Mouse (Mus musculus) urinary bladder, postnatal 14 days (tissue): ENCODE results near the gene Trnau1ap.
"Not testable (repeated sequence)": the region's sequence is repeated elsewhere in the genome, so short reads cannot be mapped to it uniquely, and the experiment has no call there.

Source experiments
- DNase-seq: peaks from one replicate; pipeline ENCODE4 v3.0.0; 2021; ENCODE audit warnings: low spot score

The Trnau1ap gene

DNA sequence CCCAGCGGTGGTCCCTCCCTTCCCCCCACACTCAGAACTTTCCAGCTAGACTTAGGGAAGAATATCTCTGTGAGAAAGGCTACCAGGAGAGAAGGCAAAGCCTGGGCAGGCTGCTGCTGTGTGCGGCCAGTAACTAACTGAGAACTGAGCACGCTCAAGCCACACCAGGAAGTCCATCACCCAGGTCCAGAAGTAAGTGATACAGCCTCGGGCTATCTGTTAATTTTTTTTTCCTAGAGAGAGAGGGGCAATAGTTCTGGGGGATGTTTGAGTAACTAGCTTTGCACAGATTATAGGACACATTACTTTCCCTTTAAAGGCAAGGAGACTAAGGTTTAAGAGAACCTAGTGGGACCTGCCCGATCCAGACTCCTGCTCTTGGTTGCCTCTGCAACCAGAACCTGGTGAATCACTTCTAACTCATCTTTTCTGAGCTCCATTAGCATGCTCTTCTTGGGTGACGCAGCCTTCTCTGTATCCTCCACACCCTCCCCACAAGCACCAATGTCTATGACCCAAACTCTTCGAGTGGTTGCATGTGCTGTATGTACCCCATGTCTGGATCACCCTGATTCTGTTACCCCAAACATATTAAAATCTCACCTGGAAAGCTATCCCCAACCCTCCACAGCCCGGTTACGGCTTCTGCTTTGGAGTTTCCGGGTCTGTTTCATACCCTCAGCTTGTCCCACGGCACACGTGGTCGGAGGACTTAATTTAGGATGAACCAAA, 15.2 kb upstream of the Trnau1ap start:
- no peak for DNase-seq

GRCm38 (mm10) chr4:132341451-132341850, 12.1 kb upstream of the Trnau1ap start:
- DNase-seq = no peak

GRCm38 (mm10) chr4:132338943-132339342, 9.6 kb upstream of the Trnau1ap start:
- no peak for DNase-seq

- no peak for DNase-seq
These were observed 3.5 kb upstream of the Trnau1ap start for GRCm38 (mm10) chr4:132332880-132333279.

DNA sequence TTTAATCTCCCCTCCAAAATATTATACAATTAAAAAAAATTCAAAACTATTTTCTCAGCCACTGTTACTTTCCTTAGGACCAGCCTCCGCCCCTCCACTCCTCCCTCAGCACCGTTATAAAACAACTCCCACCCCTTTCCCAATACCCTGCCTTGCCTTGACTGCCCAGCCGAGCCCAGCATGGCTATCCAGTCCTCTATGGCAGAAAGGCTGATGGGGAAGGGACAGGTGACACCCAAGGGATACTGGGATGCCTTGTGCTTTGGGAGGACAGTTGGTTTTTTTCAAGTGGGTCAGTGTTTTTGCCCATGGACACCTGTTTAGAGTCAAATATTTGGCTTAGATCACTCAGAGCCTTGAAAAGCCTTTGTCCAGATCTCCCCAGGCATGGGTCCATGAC, 2.6 kb upstream of the Trnau1ap start:
- no peak for DNase-seq

DNA sequence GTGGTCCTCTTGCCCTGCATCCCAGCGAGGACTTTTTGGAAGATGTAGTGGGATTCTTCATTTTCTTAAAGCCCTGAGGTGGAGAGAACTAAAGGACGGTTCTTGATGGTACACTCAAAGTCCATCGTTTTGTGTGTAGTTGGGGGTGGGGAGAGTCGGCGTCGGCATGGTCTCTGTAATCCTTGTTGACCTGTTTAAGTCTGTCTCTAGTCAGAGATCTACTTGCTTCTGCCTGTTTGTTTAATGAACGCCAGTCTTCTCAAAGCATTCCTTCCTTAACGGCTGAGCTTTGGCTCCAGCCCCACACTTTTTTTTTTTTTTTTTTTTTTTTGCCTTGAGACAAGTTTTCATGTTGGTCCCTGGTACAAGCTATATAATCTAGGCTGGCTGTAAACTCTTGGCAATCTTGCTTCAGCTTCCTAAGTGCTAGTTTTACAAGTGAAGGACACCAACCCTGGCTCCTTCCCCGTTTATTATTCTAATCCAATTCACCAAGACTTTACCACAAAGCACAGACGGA, 557 bp upstream of the Trnau1ap start:
- DNase-seq = no peak

GRCm38 (mm10) chr4:132328391-132328982, 851 bp downstream of the Trnau1ap start:
- no peak for DNase-seq

DNA sequence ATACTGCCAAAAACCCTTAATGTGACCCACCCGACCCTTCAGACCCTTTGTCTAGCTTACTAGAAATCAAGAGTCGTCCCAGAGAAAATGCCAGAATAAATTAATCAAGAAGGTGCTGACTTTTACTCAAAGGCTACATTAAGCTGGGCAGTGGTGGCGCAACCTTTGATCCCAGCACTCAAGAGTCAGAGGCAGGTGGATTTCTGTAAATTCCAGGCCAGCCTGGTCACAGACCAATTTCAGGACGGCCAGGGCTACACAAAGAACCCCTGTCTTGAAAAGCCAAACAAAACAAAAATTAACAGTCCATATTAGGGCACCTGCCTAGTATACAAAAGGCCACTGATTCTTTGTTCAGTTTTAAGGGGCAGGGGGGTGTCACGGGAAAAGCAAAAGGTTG, 2.9 kb downstream of the Trnau1ap start:
- DNase-seq = no peak

DNA sequence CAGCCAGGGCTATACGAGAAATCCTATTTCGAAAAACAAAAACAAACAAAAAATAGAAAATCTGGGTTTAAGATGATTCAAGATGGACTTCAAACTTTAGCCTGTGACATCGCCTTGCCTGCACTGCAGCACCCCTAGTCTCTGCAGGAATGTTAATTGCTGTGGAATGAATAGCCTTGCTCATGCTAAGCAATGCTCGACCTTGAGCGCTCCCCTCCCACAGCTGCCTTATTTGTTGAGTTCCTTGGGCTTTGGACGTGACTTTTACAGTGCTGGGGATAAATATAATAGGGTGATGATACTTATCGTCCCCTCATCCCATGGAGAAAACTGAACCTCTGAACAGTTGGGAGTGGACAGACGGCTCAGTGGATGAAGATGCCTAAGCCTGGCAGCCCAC, 13.6 kb downstream of the Trnau1ap start:
- no peak for DNase-seq

DNA sequence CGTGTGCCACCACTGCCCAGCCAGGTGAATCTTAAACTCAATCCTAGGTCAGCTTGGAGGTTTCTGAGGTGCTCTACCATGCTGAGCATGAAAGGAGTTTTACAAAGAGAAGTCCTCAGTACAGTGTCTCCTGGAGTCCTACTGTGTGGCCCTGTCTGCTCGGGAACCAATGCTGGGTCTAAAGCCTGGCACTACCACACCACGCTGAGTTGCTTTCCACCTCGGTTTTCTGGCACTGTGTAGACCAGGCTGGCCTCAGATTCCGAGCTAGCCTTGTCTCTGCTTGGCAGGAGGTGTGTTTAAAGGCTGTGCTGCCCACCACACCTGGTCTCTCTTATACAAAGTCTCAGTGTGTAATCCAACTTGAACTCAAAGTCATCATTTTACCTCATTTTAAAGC, 16.7 kb downstream of the Trnau1ap start:
- DNase-seq = no peak

DNA sequence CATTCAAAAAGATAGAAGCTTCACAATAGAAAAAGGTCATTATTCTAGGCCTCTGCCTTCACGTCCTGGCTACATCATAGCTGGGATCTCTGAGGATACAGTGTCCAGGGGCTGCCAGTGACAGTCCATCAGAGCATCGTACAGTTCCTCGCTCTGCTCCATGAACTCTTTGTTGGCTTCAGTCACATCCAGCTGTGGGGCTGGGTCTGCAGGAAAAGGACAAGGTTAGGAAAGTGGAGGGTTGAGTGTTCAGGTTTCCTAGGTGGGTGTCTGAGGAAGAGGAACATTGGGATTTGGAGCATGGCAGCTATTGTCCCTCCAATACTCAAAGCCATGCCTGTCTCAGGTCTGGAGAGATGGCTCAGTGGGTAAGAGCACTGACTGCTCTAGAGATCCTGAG, 17.5 kb downstream of the Trnau1ap start:
- DNase-seq = no peak

DNA sequence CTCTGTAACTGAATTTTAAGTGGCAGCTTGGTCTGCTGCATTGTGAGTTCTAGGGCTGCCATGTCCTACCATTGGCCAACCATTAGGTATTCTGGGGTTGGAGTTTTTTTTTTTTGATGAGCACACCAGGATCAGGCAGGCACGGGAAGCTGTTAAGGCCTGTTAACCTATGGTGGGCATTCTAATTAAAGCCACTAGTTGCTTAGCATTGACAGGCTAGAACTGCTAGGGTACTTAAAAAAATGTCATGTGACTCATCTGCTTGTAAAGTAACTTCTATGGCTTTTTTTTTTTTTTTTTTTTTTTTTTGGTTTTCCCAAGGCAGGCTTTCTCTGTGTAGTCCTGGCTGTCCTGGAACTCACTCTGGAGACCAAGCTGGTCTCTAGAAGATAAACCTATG, 18.1 kb downstream of the Trnau1ap start:
- no peak for DNase-seq

DNA sequence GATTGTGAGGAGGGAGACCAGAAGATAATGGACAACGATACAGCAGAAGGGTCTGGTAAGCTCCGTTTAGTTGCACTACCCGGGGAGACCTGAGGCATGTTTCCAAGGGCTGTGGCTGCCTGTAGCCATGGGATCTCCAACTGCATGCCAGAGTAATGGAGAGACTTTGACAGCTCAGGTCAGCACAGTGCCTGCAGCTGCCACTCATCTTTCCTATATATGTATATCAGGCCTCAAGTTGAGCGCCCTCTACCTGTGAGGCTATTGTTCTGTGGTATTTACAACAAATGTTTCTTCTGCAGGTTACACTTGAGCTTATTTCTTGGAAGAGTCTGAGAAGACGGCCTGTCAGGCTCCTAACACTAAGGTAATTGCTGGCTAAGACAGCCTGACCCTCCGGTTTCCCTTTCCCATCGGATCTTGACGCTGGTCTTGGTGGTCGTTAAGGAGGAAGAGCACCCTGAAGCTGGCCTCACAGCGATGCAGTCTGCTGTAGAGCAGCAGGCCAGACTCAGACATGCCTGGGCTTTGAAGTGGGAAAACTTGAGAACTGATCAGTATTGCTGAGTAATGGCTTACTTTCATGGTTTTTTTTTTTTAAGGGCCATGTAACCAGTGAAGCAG, 19.4 kb downstream of the Trnau1ap start:
- peak; percentile 63 for DNase-seq

GRCm38 (mm10) chr4:132309140-132309848, 20.0 kb downstream of the Trnau1ap start:
- DNase-seq = no peak

DNA sequence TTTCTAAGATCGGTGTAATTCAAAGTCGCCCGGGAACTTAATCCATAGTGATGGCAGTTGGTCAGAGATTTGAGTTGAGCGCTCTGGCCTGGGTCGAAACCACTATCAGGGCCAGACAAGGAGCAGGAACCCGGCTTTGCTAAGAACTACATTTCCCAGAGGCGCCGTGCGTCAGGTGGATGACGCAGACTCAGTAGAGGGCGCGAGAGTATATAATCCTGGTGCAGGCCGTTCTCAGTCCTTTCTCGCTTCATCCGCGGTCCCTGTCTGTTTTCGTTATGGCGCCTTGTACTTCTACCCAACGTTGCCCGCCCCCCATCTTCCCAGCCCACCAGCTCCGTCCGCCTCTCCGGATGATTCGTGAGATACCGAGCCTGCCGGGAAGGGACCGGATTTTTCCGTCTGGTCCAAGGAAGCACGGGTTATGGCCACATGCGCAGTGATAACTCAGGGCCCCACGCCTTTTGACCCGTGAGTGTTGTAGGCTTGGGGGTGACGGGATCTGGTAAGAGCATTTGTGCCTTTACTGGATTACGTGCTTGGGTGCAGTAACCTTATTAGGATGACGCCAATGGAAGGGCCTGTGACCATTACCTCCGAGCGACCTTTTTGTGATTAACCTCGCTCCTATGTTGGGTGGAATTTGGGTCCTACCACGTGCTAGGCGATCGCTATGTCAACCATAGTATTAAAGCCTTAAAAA, 20.8 kb downstream of the Trnau1ap start:
- DNase-seq = peak; percentile 91

DNA sequence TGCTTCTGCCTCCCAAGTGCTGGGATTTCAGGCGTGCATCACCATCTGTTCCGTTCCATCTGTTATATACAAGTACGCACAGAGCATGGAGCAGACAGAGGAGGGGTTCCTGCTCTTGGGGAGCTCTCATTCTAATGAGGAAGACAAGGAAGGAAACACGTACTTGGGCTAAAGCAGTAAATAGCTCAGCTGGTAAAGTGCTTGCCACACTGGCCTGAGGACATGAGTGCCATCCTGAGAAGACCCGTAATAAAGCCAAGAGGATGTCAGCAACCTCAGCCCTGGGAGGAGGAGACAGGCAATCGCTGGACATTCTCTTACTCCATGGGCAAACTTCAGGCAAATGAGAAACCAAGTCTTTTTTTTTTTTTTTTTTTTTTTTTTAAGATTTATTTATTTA, 23.3 kb downstream of the Trnau1ap start:
- DNase-seq = no peak

GRCm38 (mm10) chr4:132305276-132305675, 24.1 kb downstream of the Trnau1ap start:
- DNase-seq = no peak

GRCm38 (mm10) chr4:132303484-132303883, 25.9 kb downstream of the Trnau1ap start:
- not testable (repeated sequence) for DNase-seq

DNA sequence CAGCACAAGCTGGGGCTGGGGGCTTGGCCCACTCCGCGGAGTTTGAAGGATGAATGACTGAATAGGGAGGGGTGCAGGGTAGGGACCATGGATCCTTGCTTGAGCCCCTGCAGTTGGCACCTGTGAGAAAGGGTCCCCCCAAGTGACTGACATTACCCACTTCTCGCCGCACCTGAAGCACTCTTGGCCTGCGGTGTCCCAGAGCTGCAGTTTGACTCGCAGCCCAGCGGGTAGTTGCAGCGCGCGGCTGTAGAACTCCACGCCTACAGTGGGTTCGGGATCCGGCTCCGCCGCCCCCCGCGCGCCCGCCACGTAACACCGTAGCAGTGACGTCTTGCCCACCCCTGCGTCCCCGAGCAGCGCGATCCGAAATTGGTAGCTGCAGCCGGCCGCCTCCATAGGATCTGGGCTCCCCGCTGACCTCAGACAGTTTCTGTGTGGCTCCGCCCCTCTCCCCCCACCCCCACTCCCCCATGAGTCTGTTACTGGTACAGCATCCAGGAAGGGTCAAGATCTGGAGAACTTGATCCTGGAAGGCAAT, 26.3 kb downstream of the Trnau1ap start, which contains the start of gene Rab42:
Gene Rab42 (minus strand): TSS at position 447 of the 541 bp plus-strand sequence.
- DNase-seq = peak; percentile 59

- DNase-seq = no peak
These were observed 27.1 kb downstream of the Trnau1ap start for GRCm38 (mm10) chr4:132301965-132302938.
